Mouse (Mus musculus) c-Kit-positive CD71-positive TER-119-positive erythroid progenitor cells, embryonic 14.5 days (primary cell): ENCODE results near the gene Tuba1c.
"Not testable (repeated sequence)": the region's sequence is repeated elsewhere in the genome, so short reads cannot be mapped to it uniquely, and the experiment has no call there.

Experiments
- DNase-seq: peaks from one replicate; pipeline ENCODE4 v3.0.0-alpha.2; 2013; ENCODE audit warnings: low spot score

Tuba1c gene

GRCm38 (mm10) chr15:99056332-99056731 lies 26.6 kb downstream of the Tuba1c start:
- peak; percentile 53 for DNase-seq

- DNase-seq: no peak
These were observed 36.0 kb downstream of the Tuba1c start for GRCm38 (mm10) chr15:99065557-99066165.

- DNase-seq: no peak
These were observed 42.3 kb downstream of the Tuba1c start for GRCm38 (mm10) chr15:99071988-99072387.

- DNase-seq: no peak
These were observed 44.4 kb downstream of the Tuba1c start, which contains the start of gene Troap for GRCm38 (mm10) chr15:99074019-99074599. Gene Troap (plus strand): TSS chr15:99074575.

GRCm38 (mm10) chr15:99074600-99075333 lies 45.1 kb downstream of the Tuba1c start:
- peak; percentile 94 for DNase-seq

- not testable (repeated sequence) for DNase-seq
These were observed 46.3 kb downstream of the Tuba1c start for GRCm38 (mm10) chr15:99076011-99076410.

GRCm38 (mm10) chr15:99078181-99078910 lies 48.7 kb downstream of the Tuba1c start:
- DNase-seq: no peak

- no peak for DNase-seq
These were observed 50.1 kb downstream of the Tuba1c start for GRCm38 (mm10) chr15:99079804-99080203.

- DNase-seq: no peak
These were observed 52.6 kb downstream of the Tuba1c start for GRCm38 (mm10) chr15:99082322-99082721.

- DNase-seq: no peak
These were observed 53.1 kb downstream of the Tuba1c start for GRCm38 (mm10) chr15:99082840-99083239.

- DNase-seq: peak; percentile 37
These were observed 53.6 kb downstream of the Tuba1c start for GRCm38 (mm10) chr15:99083258-99083657.

- no peak for DNase-seq
These were observed 54.3 kb downstream of the Tuba1c start for GRCm38 (mm10) chr15:99083867-99084557.

- no peak for DNase-seq
These were observed 54.9 kb downstream of the Tuba1c start for GRCm38 (mm10) chr15:99084618-99085017.

- DNase-seq: no peak
These were observed 56.3 kb downstream of the Tuba1c start for GRCm38 (mm10) chr15:99085997-99086396.

GRCm38 (mm10) chr15:99087253-99088075 lies 57.8 kb downstream of the Tuba1c start, which contains the start of gene C1ql4:
Gene C1ql4 (minus strand): TSS chr15:99087817.
- DNase-seq: no peak
